Mouse (Mus musculus): ENCODE results near the gene Pclaf.

The Pclaf gene

GRCm38 (mm10) chr9:65890143-65890628 is at the start of gene Pclaf:
Gene Pclaf (plus strand): TSS chr9:65890237.
- DNase-seq (ENCODE audit: low spot score in 2 of 2), result peak; percentile 61 to 67

DNA sequence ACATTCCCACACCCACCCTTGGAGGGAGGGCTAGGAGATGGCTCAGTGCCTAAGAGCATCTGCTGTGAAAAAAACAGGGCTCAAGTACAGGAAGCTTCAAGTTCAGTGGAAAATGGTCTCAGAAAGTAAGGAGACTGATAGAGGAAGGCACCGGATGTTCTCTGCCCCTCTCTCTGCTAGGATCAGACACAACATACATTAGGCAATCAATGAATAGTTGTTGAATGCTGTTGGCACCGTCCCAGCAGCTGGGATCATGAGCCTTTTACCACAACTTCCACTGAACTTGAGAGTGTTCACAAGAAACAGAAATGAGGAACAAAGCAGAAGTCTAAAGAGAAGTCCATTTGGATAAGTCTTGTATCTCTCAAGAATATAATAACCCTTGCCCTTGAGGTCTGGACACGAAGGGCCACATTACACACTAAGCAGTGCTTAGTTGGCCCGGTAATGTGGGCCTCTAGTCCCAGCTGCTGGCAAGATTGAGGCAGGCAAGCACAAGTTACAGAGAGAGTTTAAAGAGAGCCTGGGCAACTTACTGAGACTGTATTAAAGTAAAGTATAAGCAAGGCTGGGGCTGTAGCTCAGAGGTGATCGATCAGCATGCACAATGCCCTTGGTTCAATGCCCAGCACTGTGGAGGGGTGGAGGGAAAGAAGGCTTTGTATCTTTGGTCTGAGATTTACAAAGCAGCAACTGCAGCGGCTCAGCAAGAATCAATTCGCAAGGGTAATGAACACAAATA is 45.4 kb upstream of the Pclaf start:
- no peak for DNase-seq (ENCODE audit: low spot score in 2 of 2)

DNA sequence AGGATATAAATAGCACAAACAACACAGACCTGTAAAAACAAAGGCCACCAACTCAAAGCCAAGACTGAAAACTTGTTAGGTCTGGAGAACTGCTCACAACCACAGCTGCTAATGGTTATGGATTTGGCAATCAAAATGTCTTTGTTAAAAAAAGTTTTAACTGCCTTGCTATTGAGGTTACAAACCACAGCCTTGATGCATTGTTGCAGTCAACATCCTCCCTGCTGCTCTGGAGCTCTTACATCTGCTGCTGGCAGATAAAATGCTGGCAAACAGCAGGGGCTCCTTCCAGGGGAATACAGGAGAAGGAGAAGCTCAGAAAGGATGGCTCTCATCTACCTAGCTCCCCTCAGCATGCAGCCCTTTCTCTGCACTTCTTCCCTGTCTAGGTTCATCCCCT is 41.9 kb upstream of the Pclaf start:
- DNase-seq (ENCODE audit: low spot score in 2 of 2), result peak in 1 of 2 experiments; percentile 36

DNA sequence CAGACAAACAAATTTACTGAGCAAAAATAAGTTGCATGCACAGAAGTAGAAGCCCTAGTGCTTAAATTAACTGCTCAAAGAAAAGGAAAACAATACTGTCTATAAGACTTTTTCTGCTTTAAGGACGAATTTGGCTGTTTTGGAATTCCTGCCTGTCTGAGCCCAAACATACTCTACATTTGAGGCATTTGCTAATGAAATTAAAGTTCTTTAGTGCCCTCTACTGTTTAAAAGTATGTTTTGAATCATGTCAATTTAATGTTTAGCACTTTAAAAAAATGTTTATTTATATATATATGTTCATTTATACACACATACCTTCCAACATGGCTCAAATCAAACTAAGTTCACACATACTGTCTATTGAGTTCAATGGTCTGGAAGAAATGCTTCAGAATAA is 39.8 kb upstream of the Pclaf start:
- no peak for DNase-seq (ENCODE audit: low spot score in 2 of 2)

DNA sequence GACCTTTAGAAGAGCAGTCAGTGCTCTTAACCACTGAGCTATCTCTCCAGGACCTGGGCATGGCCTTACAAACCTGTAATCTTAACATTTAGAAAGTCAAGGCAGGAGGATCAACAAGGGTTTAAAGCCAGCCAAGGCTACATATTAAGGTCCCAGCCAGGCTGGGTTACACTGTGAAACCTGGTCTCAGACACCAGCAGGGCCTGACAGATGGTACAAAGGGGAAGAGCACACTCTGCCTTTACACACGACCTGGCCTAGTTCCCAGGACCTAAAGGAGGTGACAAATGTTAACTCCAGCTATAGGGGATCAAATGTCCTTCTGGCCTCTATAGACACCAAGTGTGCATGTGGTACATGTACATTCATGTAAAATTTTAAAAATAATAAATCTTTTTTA is 30.4 kb upstream of the Pclaf start:
- DNase-seq (ENCODE audit: low spot score in 2 of 2), result no peak

DNA sequence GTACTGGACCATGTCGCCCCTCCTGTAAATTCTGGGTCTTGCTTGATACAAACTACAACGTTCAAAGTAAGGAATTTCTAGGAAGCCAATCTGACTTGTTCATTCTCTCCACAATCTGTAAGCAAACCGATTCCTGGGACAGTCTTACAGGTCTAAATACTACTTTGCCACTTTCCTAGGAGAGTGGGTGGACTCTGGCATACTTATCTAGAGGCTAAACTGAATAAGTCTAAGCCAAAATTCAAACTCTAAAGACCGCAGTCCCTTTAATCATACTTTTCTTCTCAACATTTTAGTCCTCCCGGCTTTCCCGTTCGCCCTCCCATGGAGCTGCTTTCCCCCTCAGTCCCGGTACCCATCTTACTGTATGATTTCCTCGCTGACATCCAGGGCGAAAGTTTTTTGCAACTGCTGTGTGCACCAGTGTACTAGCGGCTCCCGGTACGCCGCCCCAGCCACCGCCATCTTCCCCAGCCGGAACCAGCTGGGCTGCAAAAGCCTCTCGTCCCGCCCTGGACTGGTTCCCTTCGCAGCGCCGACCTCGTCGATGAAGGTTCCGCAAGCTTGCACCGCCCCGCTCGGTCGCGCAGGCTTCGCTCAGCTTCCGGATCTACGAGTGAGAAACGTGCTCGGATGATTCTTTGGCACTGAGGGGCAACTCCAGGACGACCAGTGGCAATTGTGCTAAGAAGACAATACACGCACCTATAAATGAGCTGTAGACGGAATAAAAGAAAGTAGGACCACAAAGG is 5.3 kb upstream of the Pclaf start:
- peak; percentile 85 to 93 for DNase-seq (ENCODE audit: low spot score in 2 of 2)

GRCm38 (mm10) chr9:65891126-65891525 is 1.1 kb downstream of the Pclaf start:
- DNase-seq (ENCODE audit: low spot score in 2 of 2), result no peak

DNA sequence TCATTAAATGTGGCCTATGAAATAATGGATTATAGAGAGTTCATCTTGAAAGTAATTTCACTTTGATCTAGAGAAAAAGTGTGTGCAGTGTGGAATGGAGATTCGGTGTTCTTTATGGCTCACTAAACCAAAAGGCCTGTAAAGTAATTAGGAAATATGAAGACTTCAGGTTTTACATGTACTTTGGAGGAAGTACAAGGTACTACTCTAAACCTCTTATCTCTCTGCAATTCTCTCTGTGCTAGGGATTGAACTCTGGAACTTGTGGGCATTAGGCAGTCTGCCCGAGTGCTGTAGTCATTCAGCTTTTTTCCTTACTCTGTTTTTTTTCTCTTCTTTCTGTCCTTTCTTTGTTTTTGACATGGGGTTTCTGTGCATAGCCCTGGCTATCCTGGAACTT is 6.9 kb downstream of the Pclaf start:
- DNase-seq (ENCODE audit: low spot score in 2 of 2), result no peak

DNA sequence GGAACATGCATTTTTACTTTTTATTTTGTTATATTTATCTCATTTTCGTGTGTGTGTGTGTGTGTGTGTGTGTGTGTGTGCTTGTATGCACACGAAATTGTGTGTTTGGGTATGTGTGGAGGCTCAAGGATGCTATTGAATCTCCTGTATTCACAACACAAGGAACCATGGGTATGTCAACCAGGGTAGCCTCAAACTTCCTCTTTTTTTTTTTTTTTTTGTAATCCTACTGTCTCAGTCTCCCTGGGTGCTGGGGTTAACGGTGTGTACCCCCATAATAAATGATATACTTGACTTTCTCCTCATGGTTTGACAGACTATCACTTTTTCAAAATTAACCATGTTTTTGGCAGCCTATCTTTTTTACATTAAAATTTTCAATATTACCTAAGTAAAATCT is 12.8 kb downstream of the Pclaf start:
- no peak for DNase-seq (ENCODE audit: low spot score in 2 of 2)

- no peak for DNase-seq (ENCODE audit: low spot score in 2 of 2)
Measured at GRCm38 (mm10) chr9:65903419-65903818, 13.4 kb downstream of the Pclaf start.

GRCm38 (mm10) chr9:65908394-65909300 is 18.6 kb downstream of the Pclaf start, which contains the start of the genes Trip4 and Csnk1g1:
Gene Trip4 (minus strand): TSS chr9:65908794.
Gene Csnk1g1 (plus strand): TSS chr9:65908924.
- DNase-seq (ENCODE audit: low spot score in 2 of 2), result peak; percentile 93 to 94

- peak; percentile 48 to 63 for DNase-seq (ENCODE audit: low spot score in 2 of 2)
Measured at GRCm38 (mm10) chr9:65909301-65909801, 19.3 kb downstream of the Pclaf start.

GRCm38 (mm10) chr9:65909837-65910236 is 19.8 kb downstream of the Pclaf start:
- DNase-seq (ENCODE audit: low spot score in 2 of 2), result no peak

DNA sequence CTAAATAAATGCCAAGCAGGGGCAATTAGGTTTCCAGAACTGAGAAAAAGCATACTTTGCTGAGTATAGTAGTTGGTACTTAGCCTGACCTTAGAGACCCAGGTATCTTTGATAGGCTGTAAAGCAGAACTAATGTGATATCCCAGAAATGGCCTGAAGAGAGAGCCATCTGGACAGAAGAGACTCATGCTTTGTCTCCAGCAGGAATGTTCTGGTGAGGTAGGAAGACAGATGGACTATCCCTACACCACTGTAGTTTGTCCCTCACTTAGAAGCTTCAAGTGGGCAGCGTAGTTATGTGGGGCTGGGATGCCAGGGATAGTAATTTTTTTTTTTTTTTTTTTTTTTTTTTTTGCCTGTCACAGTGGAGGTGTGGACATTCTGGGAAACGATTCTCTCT is 23.9 kb downstream of the Pclaf start:
- DNase-seq (ENCODE audit: low spot score in 2 of 2), result no peak

- no peak for DNase-seq (ENCODE audit: low spot score in 2 of 2)
Measured at GRCm38 (mm10) chr9:65917015-65917414, 27.0 kb downstream of the Pclaf start.

DNA sequence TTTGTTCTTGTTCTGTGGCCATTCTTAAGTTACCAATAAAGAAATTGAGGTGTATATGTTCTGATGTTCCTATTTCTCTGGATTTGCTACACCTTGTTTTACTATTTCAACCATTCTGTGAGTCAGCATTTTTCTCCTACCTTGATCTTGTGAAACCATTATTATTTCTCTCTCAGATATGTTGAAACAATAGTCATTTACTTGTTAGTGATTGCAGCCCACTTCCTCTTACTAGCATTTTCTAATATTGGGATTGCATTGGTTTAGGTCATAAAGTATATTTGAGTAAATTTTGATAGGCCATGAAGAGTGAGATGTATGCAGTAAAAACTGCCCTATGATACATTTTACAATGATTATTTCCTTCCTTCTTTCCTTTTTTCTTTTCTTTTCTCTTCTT is 38.4 kb downstream of the Pclaf start:
- no peak for DNase-seq (ENCODE audit: low spot score in 2 of 2)

DNA sequence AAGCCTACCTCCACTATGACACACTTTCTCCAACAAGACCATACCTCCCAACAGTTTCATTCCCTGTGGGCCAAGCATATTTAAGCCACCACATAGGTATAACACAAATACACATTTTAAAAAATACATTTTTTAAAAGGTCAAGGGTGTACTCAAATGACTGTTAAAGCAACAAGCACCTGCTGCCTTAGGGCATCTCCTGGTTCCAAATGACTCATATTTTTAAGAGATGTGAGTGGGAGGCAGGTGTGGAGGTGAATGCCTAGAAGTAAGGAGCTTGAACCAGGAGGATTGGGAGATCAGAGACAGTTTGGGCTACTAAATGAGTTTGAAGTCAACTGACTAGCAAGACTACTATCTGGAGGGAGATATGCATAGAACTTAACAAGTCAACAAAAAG is 39.8 kb downstream of the Pclaf start:
- DNase-seq (ENCODE audit: low spot score in 2 of 2), result no peak

- no peak for DNase-seq (ENCODE audit: low spot score in 2 of 2)
Measured at GRCm38 (mm10) chr9:65937566-65937965, 47.5 kb downstream of the Pclaf start.

GRCm38 (mm10) chr9:65951082-65951587 is 61.1 kb downstream of the Pclaf start:
- DNase-seq (ENCODE audit: low spot score in 2 of 2), result no peak

All from urinary bladder, postnatal 4 days (tissue).